Mouse (Mus musculus) embryonic facial prominence, embryonic 15.5 days (tissue): ENCODE data around the gene 1700042G07Rik. TPM values are rescaled to one million over a fixed set of nuclear protein-coding genes. Genes with fewer than 3 reads are reported as not detected.

ENCODE experiments used
- ATAC-seq: fragments of 200-750 bp; cut with Nextera tagmentation; 2 replicates; pipeline ENCODE4 v1.8.0; 2017; ENCODE audit warnings: low read depth, moderate TSS enrichment; ENCODE audit not compliant: insufficient number of reproducible peaks, low FRiP score, low TSS enrichment
- H3K27ac ChIP-seq: fragments of 300-500 bp; sonication (generic); replicated peaks from 2 replicates; pipeline ENCODE4 v1.5.1; 2015; ENCODE audit warnings: mild to moderate bottlenecking, inconsistent platforms
- H3K27me3 ChIP-seq: fragments of 300-500 bp; sonication (generic); 2 replicates; pipeline ENCODE4 v1.6.1; 2015; ENCODE audit warnings: inconsistent platforms
- H3K36me3 ChIP-seq: fragments of 300-500 bp; sonication (generic); 2 replicates; pipeline ENCODE4 v1.6.1; 2015; ENCODE audit warnings: mild to moderate bottlenecking, inconsistent platforms
- H3K4me1 ChIP-seq: fragments of 300-500 bp; sonication (generic); 2 replicates; pipeline ENCODE4 v1.6.1; 2015; ENCODE audit warnings: inconsistent platforms
- H3K4me2 ChIP-seq: fragments of 300-500 bp; sonication (generic); replicated peaks from 2 replicates; pipeline ENCODE4 v1.6.1; 2015; ENCODE audit warnings: mild to moderate bottlenecking, inconsistent platforms
- H3K4me3 ChIP-seq: fragments of 300-500 bp; sonication (generic); replicated peaks from 2 replicates; pipeline ENCODE4 v1.5.1; 2015; ENCODE audit warnings: mild to moderate bottlenecking, inconsistent platforms
- H3K9ac ChIP-seq: fragments of 300-500 bp; sonication (generic); 2 replicates; pipeline ENCODE4 v1.6.1; 2015; ENCODE audit warnings: inconsistent platforms
- H3K9me3 ChIP-seq: fragments of 300-500 bp; sonication (generic); replicated peaks from 2 replicates; pipeline ENCODE4 v1.6.1; 2016; ENCODE audit warnings: inconsistent platforms
- WGBS: fragments of 180-500 bp; shearing (Covaris S2); methylation state at CpG from one replicate; pipeline ENCODE4 v1.1.7; 2015; 5-methylcytosine and 5-hydroxymethylcytosine counted together
- polyA plus RNA-seq: library from polyadenylated mRNA; unstranded; fragments of >200 nt; fragmentation: Nextera tagmentation; extraction: Ambion mirVana; gene quantifications from 2 replicates; pipeline ENCODE4 v1.2.1, GENCODE M21; 2015

1700042G07Rik gene
- polyA plus RNA-seq: not detected in 2 replicates

DNA sequence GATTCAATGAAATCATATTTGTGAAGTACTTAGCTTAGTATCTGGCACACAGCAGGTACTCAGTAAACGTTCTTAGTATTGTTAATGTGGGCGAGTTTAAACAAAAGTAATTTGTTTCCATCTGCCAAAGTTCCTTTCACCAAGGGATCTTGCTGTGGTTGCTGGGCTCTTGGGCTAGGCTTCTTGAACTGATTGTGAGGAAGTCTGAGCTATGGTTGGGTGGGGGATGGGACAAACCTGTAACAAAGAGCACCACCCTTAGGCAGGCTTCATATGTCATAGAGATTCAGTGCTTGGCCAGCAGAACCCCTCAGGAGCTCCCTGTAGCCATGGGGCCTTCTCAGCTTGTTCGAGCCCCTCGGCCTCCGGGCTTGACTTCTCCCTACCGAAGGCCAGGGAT, at the start of gene 1700042G07Rik, which contains the start of gene Gm49337:
Gene 1700042G07Rik (plus strand): TSS at position 301 of the 400 bp plus-strand sequence.
Gene Gm49337 (plus strand): TSS at position 313 of the 400 bp plus-strand sequence.
- no peaks in the 10 kb centered on the region for H3K27me3 ChIP-seq
- H3K4me3 ChIP-seq: no peak within 1 kb of the TSS
- no peaks in the 10 kb centered on the region for H3K36me3 ChIP-seq
- no peaks in the 10 kb centered on the region for H3K9me3 ChIP-seq
- H3K27ac ChIP-seq: no peak within 1 kb of the TSS
- H3K4me2 ChIP-seq: no peak within 1 kb of the TSS
- no peak within 1 kb of the TSS for H3K9ac ChIP-seq
- H3K4me1 ChIP-seq: peaks cover 30% of the 10 kb centered on the region
- no peak for ATAC-seq
- WGBS: 88% methylated on average over 6 of the region's 6 CpGs

- H3K27me3 ChIP-seq: no peaks in the 10 kb centered on the region
- no peaks in the 10 kb centered on the region; the same call in 1 of the 2 replicates for H3K36me3 ChIP-seq
- 3% methylated on average over 24 of the region's 24 CpGs for WGBS
- H3K27ac ChIP-seq: peak within 1 kb of the TSS; percentile 52
- peak; percentile 92 for ATAC-seq
- peak within 1 kb of the TSS; percentile 42 for H3K9ac ChIP-seq
- peak within 1 kb of the TSS; percentile 59 for H3K4me3 ChIP-seq
- H3K4me1 ChIP-seq: peaks cover 10% of the 10 kb centered on the region
- no peaks in the 10 kb centered on the region for H3K9me3 ChIP-seq
- peak within 1 kb of the TSS; percentile 62 for H3K4me2 ChIP-seq
Measured at GRCm38 (mm10) chr4:116123602-116124519, 49.3 kb upstream of the 1700042G07Rik start, which contains the start of the genes Rad54l and Pomgnt1. Gene Rad54l, minus strand, starts transcription at chr4:116123690. Gene Pomgnt1, plus strand, starts transcription at chr4:116123840.

DNA sequence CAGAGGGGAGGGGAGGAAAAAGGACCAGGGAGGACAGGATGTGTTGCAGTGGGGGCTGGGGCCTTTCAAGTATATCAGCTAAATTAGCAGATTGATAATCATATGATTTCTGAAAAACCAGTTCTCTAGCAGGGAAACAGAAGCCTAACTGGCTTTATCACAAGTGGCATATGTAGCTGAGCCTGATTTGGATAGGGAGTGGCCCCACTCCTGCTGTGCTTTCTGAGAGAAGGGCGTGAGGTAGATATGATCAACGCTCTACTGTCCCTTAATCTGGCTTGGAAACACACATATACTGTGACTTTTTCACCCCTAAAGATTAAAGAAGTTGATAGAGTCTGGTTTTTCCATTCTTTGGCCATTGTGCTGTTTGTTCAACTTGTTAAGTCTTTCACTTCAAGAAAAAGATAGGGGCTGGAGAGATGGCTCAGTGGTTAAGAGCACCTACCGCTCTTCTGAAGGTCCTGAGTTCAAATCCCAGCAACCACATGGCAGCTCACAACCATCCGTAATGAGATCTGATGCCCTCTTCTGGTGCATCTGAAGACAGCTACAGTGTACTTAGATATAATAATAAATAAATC, 47.3 kb upstream of the 1700042G07Rik start:
- Histone ChIP-seq H3K9me3 (no peaks in the 10 kb centered on the region), H3K9ac (no peak overlapping the region), H3K27ac (no peak overlapping the region), H3K4me2 (no peak overlapping the region), H3K36me3 (no peaks in the 10 kb centered on the region), H3K4me3 (no peak overlapping the region), H3K4me1 (peaks cover 10% of the 10 kb centered on the region), H3K27me3 (no peaks in the 10 kb centered on the region)
- 88% methylated on average over 4 of the region's 4 CpGs for WGBS
- ATAC-seq: no peak

DNA sequence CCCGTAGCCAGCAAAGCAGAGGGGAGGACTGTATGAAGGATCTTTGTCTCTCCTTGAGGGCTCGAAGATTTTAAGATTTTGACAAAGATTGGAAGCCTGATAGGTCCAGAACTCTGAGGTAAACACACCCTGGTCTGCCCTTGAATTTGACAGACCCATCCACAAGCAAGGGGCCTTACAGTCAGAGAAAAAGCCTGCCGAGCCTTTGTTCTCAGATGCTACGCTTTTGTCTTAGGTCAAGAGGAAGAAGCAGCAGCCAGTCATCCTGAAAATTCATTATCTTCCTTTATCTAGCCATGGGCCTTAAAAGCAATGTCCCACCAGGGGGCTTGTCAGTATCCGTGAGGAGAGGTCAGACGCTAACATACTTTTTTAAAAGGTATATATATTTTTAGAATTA, 45.2 kb upstream of the 1700042G07Rik start:
- H3K4me1 ChIP-seq: peaks cover 4% of the 10 kb centered on the region
- H3K27me3 ChIP-seq: no peaks in the 10 kb centered on the region
- H3K36me3 ChIP-seq: no peaks in the 10 kb centered on the region
- 77% methylated on average over 6 of the region's 6 CpGs for WGBS
- H3K9ac ChIP-seq: no peak overlapping the region
- ATAC-seq: no peak
- no peak overlapping the region for H3K4me3 ChIP-seq
- H3K4me2 ChIP-seq: no peak overlapping the region
- no peak overlapping the region for H3K27ac ChIP-seq
- no peaks in the 10 kb centered on the region for H3K9me3 ChIP-seq

- WGBS: 72% methylated on average over 4 of the region's 4 CpGs
- H3K27ac ChIP-seq: no peak overlapping the region
- H3K9me3 ChIP-seq: no peaks in the 10 kb centered on the region
- no peaks in the 10 kb centered on the region for H3K27me3 ChIP-seq
- H3K9ac ChIP-seq: no peak overlapping the region
- H3K4me2 ChIP-seq: no peak overlapping the region
- H3K4me3 ChIP-seq: no peak overlapping the region
- 0 out of 2 replicates have a peak, but pooled peaks cover 3% of the 10 kb centered on the region for H3K36me3 ChIP-seq
- ATAC-seq: no peak
- H3K4me1 ChIP-seq: no peaks in the 10 kb centered on the region
Measured at GRCm38 (mm10) chr4:116133126-116133525, 40.0 kb upstream of the 1700042G07Rik start.

DNA sequence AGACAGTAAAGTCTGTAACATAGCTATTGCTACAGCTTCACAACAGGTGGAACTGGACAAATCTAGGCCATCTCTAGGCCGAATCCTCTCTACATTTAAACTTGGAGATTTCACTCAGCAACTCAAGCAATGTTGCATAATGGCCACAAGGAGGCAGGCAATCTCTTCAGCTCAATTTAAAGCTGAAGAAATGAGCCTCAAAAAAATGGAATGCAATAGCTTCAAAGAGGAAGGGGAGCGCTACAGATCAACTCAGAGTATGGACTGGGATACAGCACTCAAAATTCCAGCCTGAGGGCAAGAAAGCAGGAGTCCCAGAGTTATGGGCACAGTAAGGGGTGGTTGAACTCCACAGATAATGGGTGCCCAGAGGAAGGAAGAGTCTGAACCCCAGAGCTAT, 38.2 kb upstream of the 1700042G07Rik start:
- ATAC-seq: no peak

DNA sequence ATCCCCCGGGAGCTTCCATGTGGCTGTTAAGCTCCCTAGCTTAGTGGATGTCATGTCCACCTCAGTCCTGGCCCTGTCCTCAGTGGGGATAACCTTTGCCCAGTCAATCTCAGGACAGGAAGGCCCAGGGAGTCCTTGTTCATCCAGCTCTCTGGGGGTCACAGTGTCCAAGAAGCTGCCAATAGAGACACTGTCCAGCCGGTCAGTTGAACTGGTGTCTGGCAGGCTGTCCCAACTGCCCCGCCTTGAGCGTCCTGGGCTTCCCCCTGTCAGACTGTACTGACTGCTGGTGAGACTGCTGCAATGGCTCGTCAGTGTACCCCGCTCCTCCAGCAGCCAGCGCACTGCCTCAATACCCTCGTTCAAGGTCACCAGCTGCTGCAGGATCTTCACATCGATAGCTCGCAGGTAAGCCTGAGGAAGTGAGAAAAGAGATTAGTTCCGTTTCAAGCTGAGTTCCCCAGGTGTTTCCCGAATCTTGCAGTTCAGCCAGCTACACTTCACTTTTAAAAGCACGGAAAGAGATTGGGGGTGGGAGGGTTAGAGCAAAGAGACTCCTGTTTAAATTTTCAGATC, 35.7 kb upstream of the 1700042G07Rik start:
- Histone ChIP-seq H3K27ac (no peak overlapping the region), H3K4me1 (no peaks in the 10 kb centered on the region), H3K4me2 (no peak overlapping the region), H3K27me3 (no peaks in the 10 kb centered on the region), H3K4me3 (no peak overlapping the region), H3K9me3 (no peaks in the 10 kb centered on the region), H3K9ac (no peak overlapping the region), H3K36me3 (0 out of 2 replicates have a peak, but pooled peaks cover 3% of the 10 kb centered on the region)
- no peak; the same call in 1 of the 2 replicates for ATAC-seq
- 51% methylated on average over 13 of the region's 13 CpGs for WGBS

More for the DNA sequence above, 38.2 kb upstream of the 1700042G07Rik start:
- Histone ChIP-seq H3K36me3 (0 out of 2 replicates have a peak, but pooled peaks cover 3% of the 10 kb centered on the region), H3K4me1 (no peaks in the 10 kb centered on the region), H3K9me3 (no peaks in the 10 kb centered on the region), H3K4me3 (no peak overlapping the region), H3K27me3 (no peaks in the 10 kb centered on the region), H3K9ac (no peak overlapping the region), H3K4me2 (no peak overlapping the region), H3K27ac (no peak overlapping the region)
- WGBS: 26% methylated on average over 2 of the region's 2 CpGs

- H3K4me1 ChIP-seq: peaks cover 14% of the 10 kb centered on the region
- H3K9me3 ChIP-seq: no peaks in the 10 kb centered on the region
- H3K9ac ChIP-seq: no peak overlapping the region
- ATAC-seq: no peak
- no peak overlapping the region for H3K27ac ChIP-seq
- no peaks in the 10 kb centered on the region for H3K27me3 ChIP-seq
- 79% methylated on average over 7 of the region's 7 CpGs for WGBS
- no peak overlapping the region for H3K4me3 ChIP-seq
- no peak overlapping the region for H3K4me2 ChIP-seq
- H3K36me3 ChIP-seq: 0 out of 2 replicates have a peak, but pooled peaks cover 3% of the 10 kb centered on the region
Measured at GRCm38 (mm10) chr4:116140801-116141574, 32.2 kb upstream of the 1700042G07Rik start.

GRCm38 (mm10) chr4:116141736-116142135, 31.4 kb upstream of the 1700042G07Rik start:
- H3K4me1 ChIP-seq: peaks cover 14% of the 10 kb centered on the region
- ATAC-seq: no peak
- H3K36me3 ChIP-seq: no peaks in the 10 kb centered on the region
- H3K27ac ChIP-seq: no peak overlapping the region
- no peak overlapping the region for H3K9ac ChIP-seq
- H3K27me3 ChIP-seq: no peaks in the 10 kb centered on the region
- no peaks in the 10 kb centered on the region for H3K9me3 ChIP-seq
- WGBS: 75% methylated on average over 1 of the region's 1 CpGs
- H3K4me3 ChIP-seq: no peak overlapping the region
- no peak overlapping the region for H3K4me2 ChIP-seq

DNA sequence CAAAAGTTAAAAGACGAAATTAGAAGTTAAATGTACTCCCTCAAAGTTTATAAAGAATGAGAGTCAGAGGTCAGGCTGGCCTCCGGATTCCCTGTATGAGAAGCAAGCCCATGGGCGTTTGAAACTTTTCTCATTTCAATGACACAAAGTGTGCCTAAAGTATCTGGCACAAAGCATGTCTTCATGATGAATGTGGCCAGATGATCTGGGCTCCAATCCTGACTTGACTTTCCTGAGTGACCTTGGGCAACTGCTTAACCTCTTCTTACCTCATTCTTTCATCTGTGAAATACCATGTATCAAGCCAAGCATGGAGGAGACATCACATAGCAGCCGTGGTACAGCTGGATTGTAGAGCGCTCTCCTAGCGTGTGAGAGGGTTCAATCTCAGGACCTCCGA, 30.9 kb upstream of the 1700042G07Rik start:
- WGBS: 82% methylated on average over 7 of the region's 7 CpGs
- ATAC-seq: no peak
- Histone ChIP-seq H3K36me3 (no peaks in the 10 kb centered on the region), H3K27me3 (no peaks in the 10 kb centered on the region), H3K4me1 (peaks cover 14% of the 10 kb centered on the region), H3K9ac (no peak overlapping the region), H3K27ac (no peak overlapping the region), H3K4me3 (no peak overlapping the region), H3K4me2 (no peak overlapping the region), H3K9me3 (no peaks in the 10 kb centered on the region)
